Mouse (Mus musculus): ENCODE measurements at regions not wholly inside any gene's neighbourhood (a gene's known extent, or its start where the extent isn't known, plus 50 kb on each side); places are given as distances from the start of the nearest gene placed in this dataset.
A peak's percentile ranks its signal among the peaks of the same experiment; 100 is the strongest.

DNA sequence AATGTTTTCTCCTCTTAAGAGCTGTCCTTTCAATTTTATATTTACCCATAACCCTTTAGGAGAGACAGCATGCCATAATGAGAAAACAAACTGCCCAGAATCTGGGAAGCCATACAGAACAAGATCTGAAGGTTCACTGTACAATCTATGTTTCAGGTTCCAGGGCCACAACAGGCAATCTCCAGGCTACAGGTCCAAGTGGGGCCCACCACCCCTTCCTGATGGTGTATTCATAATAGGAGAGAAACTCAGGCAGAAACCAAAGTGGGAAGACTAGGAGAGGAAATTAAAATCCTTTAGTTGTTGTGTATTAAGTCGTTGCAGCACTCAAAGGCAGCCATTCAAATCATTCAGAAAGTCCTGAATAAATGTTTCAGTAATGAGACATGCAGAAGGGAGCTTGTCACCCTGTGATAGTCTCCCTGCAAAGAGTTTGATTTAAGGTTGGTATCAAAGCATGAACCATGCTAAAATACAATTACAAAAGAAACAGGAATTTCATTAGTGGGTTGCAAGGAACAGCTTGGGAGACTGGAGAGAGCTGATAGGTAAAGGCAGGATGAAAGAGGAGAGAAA lies 107.3 kb upstream of the Fmo9 start:
- H3K36me3 ChIP-seq (ENCODE audit: control insufficient read depth, insufficient read depth): no peaks in the 10 kb centered on the region
- no peak overlapping the region for H3K4me2 ChIP-seq (ENCODE audit: low read depth)
- H3K27me3 ChIP-seq (ENCODE audit: control insufficient read depth, insufficient read depth, insufficient read length): no peaks in the 10 kb centered on the region
- no peak overlapping the region for H3ac ChIP-seq (ENCODE audit: control insufficient read depth, insufficient read length)
- H3K79me2 ChIP-seq (ENCODE audit: control insufficient read depth, insufficient read depth): no peaks in the 10 kb centered on the region
- no peak overlapping the region for H3K4me3 ChIP-seq
- no peak for TF ChIP-seq E2F4 (IDR thresholded peaks at IDR 0.05; ENCODE audit: insufficient read depth)
- TF ChIP-seq TCF3 (IDR thresholded peaks at IDR 0.05; ENCODE audit: insufficient read length, low read depth): no peak
- no peak for TF ChIP-seq REST (IDR thresholded peaks at IDR 0.05; ENCODE audit: insufficient read depth, insufficient read length)
- TF ChIP-seq MYOG (IDR thresholded peaks at IDR 0.05; ENCODE audit: control insufficient read depth in 1 of 3, insufficient read depth in 1 of 3, insufficient read length in 2 of 3, low read depth in 2 of 3): no peak
- TF ChIP-seq POLR2AphosphoS2 (IDR thresholded peaks at IDR 0.05; ENCODE audit: insufficient read length, low read depth): no peak
- no peak for TF ChIP-seq CEBPB (IDR thresholded peaks at IDR 0.05; ENCODE audit: insufficient read depth, poor library complexity, severe bottlenecking)
- no peak for TF ChIP-seq SRF (IDR thresholded peaks at IDR 0.05; ENCODE audit: control insufficient read depth, insufficient read length, low read depth)
- no peak for TF ChIP-seq USF1 (IDR thresholded peaks at IDR 0.05; ENCODE audit: low read depth)

DNA sequence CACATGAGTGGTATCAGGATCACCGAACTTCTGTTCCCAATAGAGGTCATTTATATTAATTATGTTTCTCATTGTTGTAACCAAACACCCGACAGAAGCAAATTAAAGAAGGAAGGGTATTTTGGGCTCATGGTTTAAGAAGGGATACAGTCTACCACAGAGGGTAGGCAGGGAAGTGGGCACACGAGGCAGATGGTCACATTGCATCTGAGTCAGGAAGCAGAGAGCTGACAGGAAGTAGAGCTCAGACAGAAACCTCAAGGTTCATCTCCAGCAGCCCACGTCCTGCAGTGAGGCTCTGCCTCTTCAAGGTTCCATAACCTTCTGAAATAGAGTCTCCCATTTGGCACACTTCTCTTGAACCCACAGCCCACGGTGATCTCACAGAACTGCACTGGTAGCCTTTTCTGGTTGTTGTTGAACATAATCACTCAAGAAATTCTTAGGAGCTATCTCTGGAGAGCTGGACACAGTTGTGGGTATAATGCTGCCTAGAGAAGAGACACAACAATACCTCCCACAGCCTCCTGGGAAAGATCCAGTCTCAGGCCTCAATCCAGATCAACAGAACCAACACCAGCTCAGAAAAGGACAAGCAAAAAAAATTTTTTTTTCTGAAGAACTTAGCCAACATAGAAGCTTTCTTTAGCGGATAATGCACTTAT lies 111.5 kb upstream of the Fmo9 start:
- no peaks in the 10 kb centered on the region for H3K27me3 ChIP-seq (ENCODE audit: control insufficient read depth, insufficient read depth, insufficient read length)
- no peak overlapping the region for H3ac ChIP-seq (ENCODE audit: control insufficient read depth, insufficient read length)
- H3K4me3 ChIP-seq: no peak overlapping the region
- H3K4me2 ChIP-seq (ENCODE audit: low read depth): peak overlapping the region; percentile 38
- H3K79me2 ChIP-seq (ENCODE audit: control insufficient read depth, insufficient read depth): no peaks in the 10 kb centered on the region
- H3K36me3 ChIP-seq (ENCODE audit: control insufficient read depth, insufficient read depth): no peaks in the 10 kb centered on the region
- TF ChIP-seq MAX (IDR thresholded peaks at IDR 0.05; ENCODE audit: low read depth) (no peak), TCF3 (IDR thresholded peaks at IDR 0.05; ENCODE audit: insufficient read length, low read depth) (no peak), POLR2A (IDR thresholded peaks at IDR 0.05; ENCODE audit: insufficient read length, low read depth) (no peak), MYOG (IDR thresholded peaks at IDR 0.05; ENCODE audit: control insufficient read depth in 1 of 3, insufficient read depth in 1 of 3, insufficient read length in 2 of 3, low read depth in 2 of 3) (no peak), MYOD1 (IDR thresholded peaks at IDR 0.05; ENCODE audit: control insufficient read depth in 1 of 3, insufficient read length in 2 of 3, low read depth in 2 of 3) (no peak), CEBPB (IDR thresholded peaks at IDR 0.05; ENCODE audit: insufficient read depth, poor library complexity, severe bottlenecking) (no peak), POLR2AphosphoS2 (IDR thresholded peaks at IDR 0.05; ENCODE audit: insufficient read length, low read depth) (no peak), REST (IDR thresholded peaks at IDR 0.05; ENCODE audit: insufficient read depth, insufficient read length) (no peak), SRF (IDR thresholded peaks at IDR 0.05; ENCODE audit: control insufficient read depth, insufficient read length, low read depth) (no peak), USF1 (IDR thresholded peaks at IDR 0.05; ENCODE audit: low read depth) (no peak), E2F4 (IDR thresholded peaks at IDR 0.05; ENCODE audit: insufficient read depth) (no peak), TCF12 (IDR thresholded peaks at IDR 0.05; ENCODE audit: insufficient read depth, poor library complexity, severe bottlenecking) (no peak)

DNA sequence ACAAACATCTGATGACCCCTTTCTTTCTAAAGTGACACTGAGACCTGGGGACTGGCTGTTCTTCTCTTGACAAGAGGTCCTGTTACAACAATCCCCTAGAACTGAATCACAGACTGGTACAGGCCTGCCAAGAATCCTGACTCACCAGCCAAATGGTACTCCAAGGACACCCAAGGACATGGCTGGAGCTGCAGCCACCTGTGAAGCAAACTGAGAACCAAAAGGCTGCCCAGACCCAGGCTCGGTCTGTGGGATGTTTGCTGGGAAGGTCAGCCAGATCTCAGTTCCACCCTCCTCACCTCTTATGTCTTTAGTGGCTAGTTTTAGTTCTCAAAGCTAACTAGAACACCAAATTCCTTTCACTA lies 112.1 kb upstream of the Fmo9 start:
- no peak overlapping the region for H3K4me3 ChIP-seq
- TF ChIP-seq TCF12 (IDR thresholded peaks at IDR 0.05; ENCODE audit: insufficient read depth, poor library complexity, severe bottlenecking) (no peak), SRF (IDR thresholded peaks at IDR 0.05; ENCODE audit: control insufficient read depth, insufficient read length, low read depth) (no peak), MAX (IDR thresholded peaks at IDR 0.05; ENCODE audit: low read depth) (no peak), POLR2A (IDR thresholded peaks at IDR 0.05; ENCODE audit: insufficient read length, low read depth) (no peak), MYOD1 (IDR thresholded peaks at IDR 0.05; ENCODE audit: control insufficient read depth in 1 of 3, insufficient read length in 2 of 3, low read depth in 2 of 3) (peak in 2 of 3 experiments; percentile 29 to 75), MYOG (IDR thresholded peaks at IDR 0.05; ENCODE audit: control insufficient read depth in 1 of 3, insufficient read depth in 1 of 3, insufficient read length in 2 of 3, low read depth in 2 of 3) (peak in 1 of 3 experiments; percentile 71), POLR2AphosphoS2 (IDR thresholded peaks at IDR 0.05; ENCODE audit: insufficient read length, low read depth) (no peak), TCF3 (IDR thresholded peaks at IDR 0.05; ENCODE audit: insufficient read length, low read depth) (no peak), REST (IDR thresholded peaks at IDR 0.05; ENCODE audit: insufficient read depth, insufficient read length) (no peak)
- H3K36me3 ChIP-seq (ENCODE audit: control insufficient read depth, insufficient read depth): no peaks in the 10 kb centered on the region
- no peak overlapping the region for H3ac ChIP-seq (ENCODE audit: control insufficient read depth, insufficient read length)
- no peaks in the 10 kb centered on the region for H3K27me3 ChIP-seq (ENCODE audit: control insufficient read depth, insufficient read depth, insufficient read length)
- H3K4me2 ChIP-seq (ENCODE audit: low read depth): peak overlapping the region; percentile 38
- no peaks in the 10 kb centered on the region for H3K79me2 ChIP-seq (ENCODE audit: control insufficient read depth, insufficient read depth)

DNA sequence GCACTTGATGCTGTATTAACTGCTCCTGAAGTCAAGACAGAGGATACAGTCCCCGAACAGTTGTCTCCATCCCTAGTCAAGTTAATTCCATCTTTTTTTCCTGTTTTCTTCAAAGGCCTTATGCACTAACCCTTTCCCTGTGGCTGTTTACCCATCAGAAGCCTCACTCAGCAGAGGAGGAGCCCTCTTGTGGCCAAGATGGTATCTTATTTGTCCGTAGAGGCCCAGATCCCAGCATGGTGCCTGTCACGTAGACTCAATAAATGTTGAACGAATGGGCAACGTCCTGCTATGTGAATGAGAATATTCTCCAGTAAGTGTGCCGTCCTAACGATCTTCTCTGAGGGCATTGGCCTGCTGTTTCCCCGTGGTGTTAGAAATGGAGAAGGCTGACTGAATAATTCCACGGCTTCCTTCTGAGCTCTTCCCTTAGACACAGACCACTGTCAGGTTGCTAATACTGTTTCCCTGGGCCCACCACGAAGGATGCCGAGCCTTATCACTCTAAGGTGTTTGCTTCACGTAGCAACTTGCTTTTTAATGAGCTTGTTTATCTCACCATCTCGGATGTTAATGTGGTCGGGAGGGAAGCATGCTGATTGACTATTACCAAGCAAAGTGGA lies 113.1 kb upstream of the Fmo9 start:
- Histone ChIP-seq H3K27me3 (ENCODE audit: control insufficient read depth, insufficient read depth, insufficient read length) (no peaks in the 10 kb centered on the region), H3K4me2 (ENCODE audit: low read depth) (no peak overlapping the region), H3ac (ENCODE audit: control insufficient read depth, insufficient read length) (no peak overlapping the region), H3K4me3 (no peak overlapping the region), H3K79me2 (ENCODE audit: control insufficient read depth, insufficient read depth) (no peaks in the 10 kb centered on the region), H3K36me3 (ENCODE audit: control insufficient read depth, insufficient read depth) (no peaks in the 10 kb centered on the region)
- TF ChIP-seq MYOG (IDR thresholded peaks at IDR 0.05; ENCODE audit: control insufficient read depth in 1 of 3, insufficient read depth in 1 of 3, insufficient read length in 2 of 3, low read depth in 2 of 3) (no peak), TCF12 (IDR thresholded peaks at IDR 0.05; ENCODE audit: insufficient read depth, poor library complexity, severe bottlenecking) (no peak), MYOD1 (IDR thresholded peaks at IDR 0.05; ENCODE audit: control insufficient read depth in 1 of 3, insufficient read length in 2 of 3, low read depth in 2 of 3) (no peak), REST (IDR thresholded peaks at IDR 0.05; ENCODE audit: insufficient read depth, insufficient read length) (no peak), MAX (IDR thresholded peaks at IDR 0.05; ENCODE audit: low read depth) (no peak), SRF (IDR thresholded peaks at IDR 0.05; ENCODE audit: control insufficient read depth, insufficient read length, low read depth) (no peak), POLR2AphosphoS2 (IDR thresholded peaks at IDR 0.05; ENCODE audit: insufficient read length, low read depth) (no peak), TCF3 (IDR thresholded peaks at IDR 0.05; ENCODE audit: insufficient read length, low read depth) (no peak), CEBPB (IDR thresholded peaks at IDR 0.05; ENCODE audit: insufficient read depth, poor library complexity, severe bottlenecking) (no peak), POLR2A (IDR thresholded peaks at IDR 0.05; ENCODE audit: insufficient read length, low read depth) (no peak), USF1 (IDR thresholded peaks at IDR 0.05; ENCODE audit: low read depth) (no peak), E2F4 (IDR thresholded peaks at IDR 0.05; ENCODE audit: insufficient read depth) (no peak)

Measured in myocyte (in vitro differentiated cells).